Mouse (Mus musculus) forebrain, embryonic 16.5 days (tissue): ENCODE results near the gene Hscb. TPM values are rescaled to one million over a fixed set of nuclear protein-coding genes. Genes with fewer than 3 reads are reported as not detected.

ENCODE experiments used
- ATAC-seq: fragments of 200-750 bp; cut with Nextera tagmentation; 2 replicates; pipeline ENCODE4 v1.8.0; 2017; ENCODE audit warnings: mild to moderate bottlenecking, moderate library complexity
- H3K27ac ChIP-seq: fragments of 300-500 bp; sonication (generic); 2 replicates; pipeline ENCODE4 v1.5.1; 2014; ENCODE audit warnings: low read length, control low read depth
- H3K27me3 ChIP-seq: fragments of 300-500 bp; sonication (generic); replicated peaks from 2 replicates; pipeline ENCODE4 v1.6.1; 2014; ENCODE audit warnings: low read length; ENCODE audit not compliant: control insufficient read depth, insufficient read depth
- H3K36me3 ChIP-seq: fragments of 300-500 bp; sonication (generic); 2 replicates; pipeline ENCODE4 v1.6.1; 2014; ENCODE audit not compliant: control insufficient read depth, insufficient read depth
- H3K4me1 ChIP-seq: fragments of 300-500 bp; sonication (generic); replicated peaks from 2 replicates; pipeline ENCODE4 v1.6.1; 2014; ENCODE audit warnings: low read length; ENCODE audit not compliant: control insufficient read depth, insufficient read depth
- H3K4me2 ChIP-seq: fragments of 300-500 bp; sonication (generic); 2 replicates; pipeline ENCODE4 v1.6.1; 2014; ENCODE audit warnings: mild to moderate bottlenecking, low read length, control low read depth
- H3K4me3 ChIP-seq: fragments of 300-500 bp; sonication (generic); replicated peaks from 2 replicates; pipeline ENCODE4 v1.5.1; 2014; ENCODE audit warnings: mild to moderate bottlenecking, low read length, control low read depth
- H3K9ac ChIP-seq: fragments of 300-500 bp; sonication (generic); replicated peaks from 2 replicates; pipeline ENCODE4 v1.6.1; 2014; ENCODE audit warnings: low read depth, low read length, control low read depth
- H3K9me3 ChIP-seq: fragments of 300-500 bp; sonication (generic); 2 replicates; pipeline ENCODE4 v1.6.1; 2016; ENCODE audit warnings: low read length; ENCODE audit not compliant: control insufficient read depth
- WGBS: fragments of 180-500 bp; shearing (Covaris S2); extraction: QIAGEN DNeasy Blood & Tissue Kit; methylation state at CpG from one replicate; pipeline ENCODE4 v1.1.7; 2014; 5-methylcytosine and 5-hydroxymethylcytosine counted together
- polyA plus RNA-seq: library from polyadenylated mRNA; unstranded; fragments of >200 nt; fragmentation: Nextera tagmentation; extraction: Ambion mirVana; gene quantifications from 2 replicates; pipeline ENCODE4 v1.2.1, GENCODE M21; 2015

Gene Hscb
- polyA plus RNA-seq, 1 experiment from 2014 or later = 9.4 TPM

DNA sequence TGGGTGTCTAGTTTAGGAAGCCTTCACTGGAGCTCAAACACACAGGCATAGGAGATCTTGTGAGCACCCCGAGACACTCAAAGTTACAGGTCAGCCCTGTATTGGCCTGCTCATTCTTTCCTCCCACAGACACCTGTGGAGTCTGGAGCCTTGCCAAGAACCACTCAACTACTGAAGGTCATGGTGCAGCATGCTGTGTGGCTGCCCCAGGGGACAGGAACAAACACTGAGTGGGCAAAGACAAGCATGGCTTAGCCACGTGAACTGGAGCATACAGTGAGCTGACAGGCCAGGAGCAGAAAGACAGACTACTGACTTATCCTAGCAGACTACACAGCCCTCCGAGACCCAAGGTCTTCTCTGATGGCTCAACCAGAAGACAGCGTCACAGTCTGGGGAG lies 41.9 kb downstream of the Hscb start:
- Histone ChIP-seq H3K36me3 (peaks cover 55% of the 10 kb centered on the region), H3K9ac (no peak overlapping the region), H3K27ac (no peak overlapping the region), H3K9me3 (no peaks in the 10 kb centered on the region), H3K4me2 (no peak overlapping the region), H3K4me1 (peaks cover 4% of the 10 kb centered on the region; the same call in 1 of the 2 replicates), H3K4me3 (no peak overlapping the region), H3K27me3 (no peaks in the 10 kb centered on the region)
- no peak for ATAC-seq
- WGBS = 68% methylated on average over 4 of the region's 4 CpGs

DNA sequence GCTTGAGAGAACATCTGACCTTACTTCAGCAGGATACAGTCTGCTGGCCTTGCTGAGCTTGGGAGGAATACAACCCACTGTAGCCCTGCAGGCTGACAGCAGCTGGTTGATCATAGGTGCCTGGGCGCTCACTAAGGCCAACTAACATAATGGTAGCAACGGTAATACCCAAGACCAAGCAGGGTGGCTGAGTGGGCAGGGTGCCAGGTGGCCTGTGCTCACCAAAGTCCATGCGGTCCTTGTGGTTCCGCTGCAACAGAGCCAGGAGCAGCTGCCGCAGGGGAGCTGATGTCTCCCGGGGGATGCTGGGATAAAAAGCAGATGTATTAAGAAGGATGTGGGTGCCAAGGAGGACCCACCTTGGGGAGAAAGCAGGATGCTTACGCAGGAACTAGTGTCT lies 45.2 kb downstream of the Hscb start:
- H3K9me3 ChIP-seq = no peaks in the 10 kb centered on the region
- H3K36me3 ChIP-seq = peaks cover 83% of the 10 kb centered on the region
- no peak overlapping the region for H3K4me2 ChIP-seq
- no peak for ATAC-seq
- H3K27me3 ChIP-seq = no peaks in the 10 kb centered on the region
- no peak overlapping the region for H3K4me3 ChIP-seq
- no peak overlapping the region for H3K27ac ChIP-seq
- 94% methylated on average over 7 of the region's 7 CpGs for WGBS
- H3K4me1 ChIP-seq = no peaks in the 10 kb centered on the region
- H3K9ac ChIP-seq = no peak overlapping the region

DNA sequence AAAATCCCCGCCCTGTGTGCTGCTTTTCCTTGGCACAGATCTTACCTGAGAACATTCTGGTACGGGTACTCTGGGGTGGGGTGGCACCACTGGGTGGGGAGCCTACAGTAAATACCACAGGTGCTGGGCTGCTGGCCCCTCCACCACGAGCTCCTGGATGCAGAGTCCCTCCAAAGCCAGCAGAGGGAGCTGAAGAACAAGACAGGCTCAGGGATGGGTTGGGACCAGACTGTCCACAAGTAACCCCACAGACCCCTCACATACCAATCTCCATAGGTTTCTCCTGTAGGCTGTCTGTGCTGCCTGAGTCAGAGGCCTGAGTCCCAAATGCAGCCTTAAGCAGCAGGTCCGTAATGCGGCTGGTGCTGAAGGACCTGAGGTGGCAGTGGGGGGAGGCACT lies 50.9 kb downstream of the Hscb start:
- Histone ChIP-seq H3K36me3 (peaks cover 76% of the 10 kb centered on the region), H3K9me3 (no peaks in the 10 kb centered on the region), H3K27ac (no peak overlapping the region), H3K4me3 (no peak overlapping the region), H3K4me1 (no peaks in the 10 kb centered on the region), H3K9ac (no peak overlapping the region), H3K27me3 (no peaks in the 10 kb centered on the region), H3K4me2 (no peak overlapping the region)
- peak; percentile 52; the same call in 1 of the 2 replicates for ATAC-seq
- 69% methylated on average over 5 of the region's 5 CpGs for WGBS

DNA sequence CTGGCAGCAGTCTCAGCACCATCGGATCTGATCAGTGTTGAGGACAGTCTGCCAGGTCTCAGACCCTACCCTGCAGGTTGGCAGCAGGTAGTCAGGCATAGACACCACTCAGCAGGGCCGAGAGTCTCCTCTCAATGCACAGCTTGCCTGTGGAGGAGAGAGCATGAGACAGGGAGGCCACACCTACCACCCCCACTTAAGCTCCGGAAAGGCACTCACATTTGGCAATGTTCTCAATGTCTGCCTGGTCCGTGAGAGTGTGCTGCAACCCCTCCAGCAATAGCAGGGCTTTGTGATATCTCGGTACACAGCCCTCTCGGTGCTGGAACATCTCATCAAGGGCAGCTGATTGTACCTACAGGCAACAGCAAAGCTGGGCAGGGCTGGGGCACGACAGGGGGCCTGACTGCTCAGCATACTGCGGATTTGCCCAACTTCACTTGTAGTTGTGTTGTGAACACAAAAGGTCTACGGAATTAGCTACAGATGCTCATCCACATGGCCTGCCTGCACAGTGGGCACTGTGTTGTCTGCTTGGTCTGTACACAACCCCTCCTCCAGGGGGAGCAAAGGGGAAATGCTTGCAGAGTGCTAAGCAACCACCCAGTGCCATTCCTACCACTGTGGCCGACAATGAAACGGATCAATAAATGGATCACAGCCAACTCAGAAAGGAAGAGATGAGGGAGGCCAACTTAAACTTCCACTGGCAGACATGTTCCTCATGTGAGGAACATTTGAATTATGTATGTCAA lies 53.3 kb downstream of the Hscb start:
- Histone ChIP-seq H3K4me1 (no peaks in the 10 kb centered on the region), H3K9me3 (no peaks in the 10 kb centered on the region), H3K27me3 (no peaks in the 10 kb centered on the region), H3K4me3 (no peak overlapping the region), H3K4me2 (no peak overlapping the region), H3K36me3 (peaks cover 54% of the 10 kb centered on the region), H3K9ac (no peak overlapping the region), H3K27ac (no peak overlapping the region)
- WGBS = 82% methylated on average over 11 of the region's 11 CpGs
- ATAC-seq = no peak

DNA sequence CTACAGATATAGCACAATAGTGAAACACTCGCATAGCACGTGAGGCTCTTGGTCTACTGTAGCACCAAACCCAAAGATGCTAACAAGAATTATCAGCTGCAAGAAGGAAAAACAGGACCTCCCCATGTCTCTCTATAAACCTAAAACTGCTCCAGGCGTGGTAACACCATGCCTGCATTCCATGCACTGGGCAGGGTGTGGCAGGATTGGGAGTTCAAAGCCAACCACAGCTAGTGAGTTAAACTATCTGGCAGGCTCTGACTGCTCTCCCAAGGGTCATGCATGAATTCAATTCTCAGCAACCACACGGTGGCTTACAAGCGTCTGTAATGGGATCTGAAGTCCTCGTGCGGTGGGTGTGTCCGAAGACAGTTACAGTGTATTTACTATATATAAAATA lies 56.4 kb downstream of the Hscb start:
- Histone ChIP-seq H3K27ac (no peak overlapping the region), H3K27me3 (no peaks in the 10 kb centered on the region), H3K4me1 (peaks cover 16% of the 10 kb centered on the region), H3K9ac (no peak overlapping the region), H3K9me3 (no peaks in the 10 kb centered on the region), H3K4me2 (no peak overlapping the region), H3K36me3 (peaks cover 29% of the 10 kb centered on the region), H3K4me3 (no peak overlapping the region)
- 79% methylated on average over 8 of the region's 8 CpGs for WGBS
- no peak for ATAC-seq

DNA sequence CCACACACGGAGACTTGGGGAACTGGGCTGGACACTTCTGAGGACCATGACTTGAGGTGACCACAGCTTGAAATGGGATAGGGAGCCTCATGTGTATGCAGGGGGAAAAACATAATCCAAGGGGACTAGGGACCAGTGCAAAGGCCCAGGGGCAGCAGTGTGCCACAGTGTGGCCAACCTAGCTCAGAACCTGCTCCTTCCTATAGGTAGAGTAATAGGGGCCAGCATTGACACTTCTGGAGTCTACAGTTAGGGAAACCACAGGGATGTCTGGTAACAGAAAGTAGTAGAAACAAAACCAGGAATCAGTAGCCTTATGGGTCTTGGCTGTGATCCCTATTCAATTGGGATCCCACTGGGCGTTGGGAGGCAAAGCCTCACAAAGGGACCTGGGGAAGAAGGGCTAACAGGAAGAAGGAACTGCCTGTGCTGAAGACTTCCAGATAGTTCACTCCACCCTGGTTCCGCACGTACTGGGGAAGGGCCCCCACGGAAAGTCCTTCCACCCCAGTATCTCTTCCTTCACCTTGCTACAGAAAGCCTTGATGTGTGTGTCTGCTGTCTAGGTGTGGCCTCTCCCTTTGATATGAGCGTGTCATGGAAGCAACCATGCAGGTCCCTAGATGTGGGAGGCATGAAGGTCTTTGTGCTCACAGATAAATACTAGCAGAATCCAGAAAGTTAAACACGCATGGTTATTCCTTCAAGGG lies 57.9 kb downstream of the Hscb start:
- Histone ChIP-seq H3K4me3 (no peak overlapping the region), H3K27ac (no peak overlapping the region), H3K27me3 (no peaks in the 10 kb centered on the region), H3K36me3 (peaks cover 15% of the 10 kb centered on the region), H3K9ac (no peak overlapping the region), H3K4me1 (peaks cover 16% of the 10 kb centered on the region), H3K9me3 (no peaks in the 10 kb centered on the region), H3K4me2 (no peak overlapping the region)
- ATAC-seq = no peak
- 83% methylated on average over 7 of the region's 7 CpGs for WGBS

DNA sequence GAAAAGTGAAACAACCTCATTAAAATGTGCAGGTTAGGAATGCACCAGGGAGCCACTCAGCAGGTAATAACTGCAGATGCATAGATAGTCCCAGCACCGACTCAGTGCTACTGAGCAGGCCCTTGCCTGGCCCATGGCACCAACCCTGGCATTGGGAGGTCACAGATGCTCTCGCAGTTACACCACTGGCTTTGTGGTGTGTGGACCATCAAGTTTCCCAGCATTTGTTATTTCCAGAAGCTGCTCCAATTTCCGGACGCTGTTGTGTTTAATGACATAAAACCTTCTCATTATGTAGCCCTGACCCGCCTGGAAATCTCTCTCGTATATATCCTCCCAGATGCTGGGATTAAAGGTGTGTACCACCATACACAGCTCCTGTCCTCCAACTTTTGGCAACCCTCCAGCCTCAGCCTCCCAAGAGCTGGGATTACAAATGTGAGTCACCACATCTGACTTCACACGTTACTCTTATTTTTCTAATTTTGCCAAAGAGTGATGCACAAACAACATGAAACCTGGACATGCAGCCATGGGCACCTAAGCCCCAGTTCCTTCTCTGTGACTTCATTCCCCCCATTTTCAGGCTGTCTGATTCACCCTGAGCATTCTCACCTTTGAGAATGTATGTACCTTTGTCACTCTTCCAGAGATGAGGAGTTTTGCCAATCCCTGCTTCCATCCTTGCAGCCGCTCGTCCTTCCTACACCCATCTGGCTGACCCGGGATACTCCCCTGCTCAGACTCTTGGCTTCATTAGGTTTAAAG lies 58.6 kb downstream of the Hscb start:
- peak; percentile 63 for ATAC-seq
- no peaks in the 10 kb centered on the region for H3K27me3 ChIP-seq
- no peaks in the 10 kb centered on the region for H3K9me3 ChIP-seq
- H3K27ac ChIP-seq = no peak overlapping the region
- peak overlapping the region; percentile 79 for H3K9ac ChIP-seq
- peak overlapping the region; percentile 61 for H3K4me2 ChIP-seq
- peaks cover 16% of the 10 kb centered on the region for H3K4me1 ChIP-seq
- 51% methylated on average over 10 of the region's 10 CpGs for WGBS
- H3K36me3 ChIP-seq = peaks cover 10% of the 10 kb centered on the region; the same call in 1 of the 2 replicates
- H3K4me3 ChIP-seq = peak overlapping the region; percentile 73

DNA sequence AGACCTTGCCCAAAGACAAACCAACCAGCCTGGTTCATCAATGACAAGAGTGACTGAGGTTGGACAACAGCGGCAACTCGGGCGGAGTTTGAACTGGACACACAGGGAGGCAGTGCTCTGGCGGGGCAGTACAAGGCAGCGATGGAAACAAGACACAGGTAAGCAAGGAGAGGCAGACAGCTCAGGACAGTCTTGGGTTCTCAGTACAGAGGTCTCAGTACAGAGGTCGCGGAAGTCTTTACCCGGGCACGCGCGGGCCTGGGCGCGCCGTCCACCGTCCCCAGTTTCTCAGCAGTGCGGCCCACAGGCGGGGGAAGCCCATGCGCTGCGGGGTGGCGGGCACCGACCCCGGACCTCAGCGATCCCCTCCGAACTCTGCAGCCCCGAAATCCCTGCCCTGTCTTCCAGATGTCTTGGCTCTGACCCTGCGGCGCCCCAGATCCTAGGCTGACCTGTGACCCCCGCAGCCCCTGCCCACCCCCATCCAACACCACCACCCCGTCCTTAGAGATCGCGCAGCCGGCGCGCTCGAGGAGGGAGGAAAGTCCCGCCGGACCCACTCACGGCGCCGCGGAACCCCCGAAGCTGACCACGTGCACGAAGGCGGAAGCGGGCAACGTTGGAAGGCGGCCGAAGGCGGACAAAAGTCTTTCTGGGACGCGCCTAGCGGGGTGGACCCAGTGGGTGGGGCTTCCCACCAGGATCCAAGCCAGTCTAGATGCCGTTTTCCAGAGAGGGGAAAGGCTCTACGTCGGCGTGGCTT lies 59.4 kb downstream of the Hscb start, which contains the start of gene Pus1:
Gene Pus1, minus strand, starts transcription at position 662 of the 763 bp plus-strand sequence.
- H3K27ac ChIP-seq = no peak within 1 kb of the TSS

More for the DNA sequence above, 59.4 kb downstream of the Hscb start, which contains the start of gene Pus1:
- Histone ChIP-seq H3K4me3 (peak within 1 kb of the TSS; percentile 73), H3K36me3 (peaks cover 6% of the 10 kb centered on the region; the same call in 1 of the 2 replicates), H3K4me1 (peaks cover 16% of the 10 kb centered on the region), H3K9me3 (no peaks in the 10 kb centered on the region), H3K27me3 (no peaks in the 10 kb centered on the region), H3K9ac (peak within 1 kb of the TSS; percentile 79), H3K4me2 (peak within 1 kb of the TSS; percentile 61)
- ATAC-seq = peak; percentile 86
- WGBS = under 1% methylated on average over 57 of the region's 57 CpGs
